Mouse (Mus musculus) right cerebral cortex, postnatal 10 days (tissue): ENCODE data around the gene Olfr1137.

ENCODE experiments used
- DNase-seq, 2 experiments: peaks; one replicate each; pipeline ENCODE4 v3.0.0; 2021; ENCODE audit warnings: low spot score in 2 of 2

The Olfr1137 gene

GRCm38 (mm10) chr2:87713079-87713478 lies at the start of gene Olfr1137:
Gene Olfr1137, minus strand, starts transcription at chr2:87713179.
- DNase-seq, result no peak

- DNase-seq, result no peak
Observed at GRCm38 (mm10) chr2:87753891-87754290, 40.9 kb upstream of the Olfr1137 start, which contains the start of gene Olfr1141. Gene Olfr1141, minus strand, starts transcription at chr2:87753991.

- DNase-seq, result no peak
Observed at GRCm38 (mm10) chr2:87743452-87743851, 30.5 kb upstream of the Olfr1137 start, which contains the start of gene Olfr1140. Gene Olfr1140, plus strand, starts transcription at chr2:87743752.

GRCm38 (mm10) chr2:87739878-87740277 lies 26.9 kb upstream of the Olfr1137 start, which contains the start of gene Olfr1138:
Gene Olfr1138, minus strand, starts transcription at chr2:87739978.
- DNase-seq, result no peak

- no peak for DNase-seq
Observed at GRCm38 (mm10) chr2:87693847-87694246, 19.1 kb downstream of the Olfr1137 start, which contains the start of gene Olfr1136. Gene Olfr1136, minus strand, starts transcription at chr2:87693947.

GRCm38 (mm10) chr2:87673564-87673963 lies 39.4 kb downstream of the Olfr1137 start, which contains the start of gene Olfr1135:
Gene Olfr1135, minus strand, starts transcription at chr2:87673664.
- DNase-seq, result no peak
